8 mouse cellular contexts compared by ENCODE assay signal in genomic region chr9:106789363-106789762, GRCm38 (mm10). TPM values are rescaled to one million over a fixed set of nuclear protein-coding genes. Genes with fewer than 3 reads are reported as not detected.
DNase-seq lines count a peak whose midpoint lies in the region; ATAC-seq lines count a peak whose summit lies in the region.

No protein-coding gene starts in this region.

- H3K36me3 ChIP-seq in kidney, embryonic 14.5 days (ENCODE audit: control insufficient read depth, insufficient read depth, low read length), result no peaks in the 10 kb centered on the region
- H3K36me3 ChIP-seq in embryonic facial prominence, embryonic 10.5 days (replicated peaks), result no peaks in the 10 kb centered on the region
- no peaks in the 10 kb centered on the region for H3K36me3 ChIP-seq in intestine, embryonic 14.5 days (ENCODE audit: control insufficient read depth, insufficient read depth, low read length)
- H3K36me3 ChIP-seq in midbrain, embryonic 16.5 days (ENCODE audit: control insufficient read depth, insufficient read depth, low read length), result no peaks in the 10 kb centered on the region

- no peak overlapping the region; the same call in 1 of the 2 replicates for H3K27ac ChIP-seq in kidney, embryonic 14.5 days (ENCODE audit: low read depth, low read length)
- H3K27ac ChIP-seq in embryonic facial prominence, embryonic 10.5 days (replicated peaks), result peak overlapping the region; percentile 98
- peak overlapping the region; percentile 90 for H3K27ac ChIP-seq in intestine, embryonic 14.5 days (ENCODE audit: low read depth)
- peak overlapping the region; percentile 87 for H3K27ac ChIP-seq in midbrain, embryonic 16.5 days (ENCODE audit: low read length)

- peak overlapping the region; percentile 98; the same call in 1 of the 2 replicates for H3K9ac ChIP-seq in kidney, embryonic 14.5 days (ENCODE audit: low read depth, low read length)
- peak overlapping the region; percentile 99 for H3K9ac ChIP-seq in intestine, embryonic 14.5 days (ENCODE audit: low read length)
- H3K9ac ChIP-seq in midbrain, embryonic 16.5 days (ENCODE audit: low read depth, low read length), result peak overlapping the region; percentile 100

- H3K4me1 ChIP-seq in kidney, embryonic 14.5 days (ENCODE audit: control insufficient read depth, insufficient read depth, low read length), result peaks cover 8% of the 10 kb centered on the region
- H3K4me1 ChIP-seq in embryonic facial prominence, embryonic 10.5 days, result peaks cover 16% of the 10 kb centered on the region
- H3K4me1 ChIP-seq in intestine, embryonic 14.5 days (replicated peaks; ENCODE audit: control insufficient read depth, insufficient read depth, low read length), result peaks cover 12% of the 10 kb centered on the region; the same call in 1 of the 2 replicates
- peaks cover 23% of the 10 kb centered on the region for H3K4me1 ChIP-seq in midbrain, embryonic 16.5 days (ENCODE audit: control insufficient read depth, insufficient read depth, low read length)

- H3K4me3 ChIP-seq in kidney, embryonic 14.5 days (ENCODE audit: low read length), result peak overlapping the region; percentile 100
- peak overlapping the region; percentile 99 for H3K4me3 ChIP-seq in embryonic facial prominence, embryonic 10.5 days
- H3K4me3 ChIP-seq in intestine, embryonic 14.5 days (ENCODE audit: low read depth, low read length), result peak overlapping the region; percentile 96
- H3K4me3 ChIP-seq in midbrain, embryonic 16.5 days (ENCODE audit: low read depth, low read length), result peak overlapping the region; percentile 100

- H3K9me3 ChIP-seq in kidney, embryonic 14.5 days (ENCODE audit: control insufficient read depth, low read length), result no peaks in the 10 kb centered on the region
- H3K9me3 ChIP-seq in embryonic facial prominence, embryonic 10.5 days, result no peaks in the 10 kb centered on the region
- H3K9me3 ChIP-seq in intestine, embryonic 14.5 days (ENCODE audit: control insufficient read depth, low read length), result no peaks in the 10 kb centered on the region
- no peaks in the 10 kb centered on the region for H3K9me3 ChIP-seq in midbrain, embryonic 16.5 days (replicated peaks; ENCODE audit: control insufficient read depth, low read length, poor library complexity, severe bottlenecking)

- no peak for DNase-seq in kidney, postnatal 10 days
- DNase-seq in embryonic facial prominence, embryonic 10.5 days (ENCODE audit: low spot score), result peak; percentile 9
- DNase-seq in intestine, embryonic 14.5 days (ENCODE audit: low spot score), result peak; percentile 62
- DNase-seq in adrenal gland, postnatal 14 days, result no peak
- DNase-seq in adipocyte (ENCODE audit: low spot score), result no peak
- no peak for DNase-seq in frontal cortex, postnatal 25 days (ENCODE audit: low spot score in 2 of 2)

- peak overlapping the region; percentile 82 for H3K4me2 ChIP-seq in kidney, embryonic 14.5 days (replicated peaks; ENCODE audit: low read depth, low read length)
- H3K4me2 ChIP-seq in intestine, embryonic 14.5 days (ENCODE audit: low read length), result peak overlapping the region; percentile 77
- H3K4me2 ChIP-seq in midbrain, embryonic 16.5 days (ENCODE audit: low read length), result peak overlapping the region; percentile 97

- no peaks in the 10 kb centered on the region for H3K27me3 ChIP-seq in kidney, embryonic 14.5 days (ENCODE audit: control insufficient read depth, insufficient read depth, low read length)
- H3K27me3 ChIP-seq in embryonic facial prominence, embryonic 10.5 days (replicated peaks; ENCODE audit: low read depth, poor library complexity, severe bottlenecking), result no peaks in the 10 kb centered on the region
- H3K27me3 ChIP-seq in intestine, embryonic 14.5 days (replicated peaks; ENCODE audit: control insufficient read depth, insufficient read depth, low read length), result no peaks in the 10 kb centered on the region
- no peaks in the 10 kb centered on the region for H3K27me3 ChIP-seq in midbrain, embryonic 16.5 days (ENCODE audit: control insufficient read depth, insufficient read depth, low read depth, low read length)

- WGBS in kidney, embryonic 14.5 days, result 16% methylated on average over 10 of the region's 10 CpGs
- WGBS in embryonic facial prominence, embryonic 10.5 days, result 25% methylated on average over 10 of the region's 10 CpGs
- 13% methylated on average over 10 of the region's 10 CpGs for WGBS in intestine, embryonic 14.5 days
- 17% methylated on average over 10 of the region's 10 CpGs for WGBS in midbrain, embryonic 16.5 days

- peak; percentile 17; the same call in 1 of the 2 replicates for ATAC-seq in kidney, embryonic 14.5 days (ENCODE audit: low FRiP score, low TSS enrichment)
- ATAC-seq in intestine, embryonic 14.5 days (replicated peaks; ENCODE audit: low FRiP score, low TSS enrichment, low read depth), result no peak
- no peak for ATAC-seq in midbrain, embryonic 16.5 days

RNA-seq across cellular contexts. Expression of gene Rad54l2, which starts 0.4 kb away (rescaled TPM):
- 7.5 and 7.9 TPM in 2 replicates for polyA plus RNA-seq in kidney, embryonic 14.5 days (2014; fragmentation: Nextera tagmentation; extraction: Ambion mirVana)
- polyA plus RNA-seq in embryonic facial prominence, embryonic 10.5 days (2016; fragmentation: Nextera tagmentation; extraction: Ambion mirVana), result 10.2 and 10.8 TPM in 2 replicates
- polyA plus RNA-seq in intestine, embryonic 14.5 days (2014; fragmentation: Nextera tagmentation; extraction: Ambion mirVana), result 4.7 and 5.5 TPM in 2 replicates
- polyA plus RNA-seq in midbrain, embryonic 16.5 days (2015; fragmentation: Nextera tagmentation; extraction: Ambion mirVana), result 5.2 and 6.4 TPM in 2 replicates
- total RNA-seq in adrenal gland, postnatal 14 days (2021), result 25.5 and 26.0 TPM in 2 replicates

RNA-seq across cellular contexts. Expression of gene Dcaf1, which starts 32.3 kb away (rescaled TPM):
- 21.0 and 33.9 TPM in 2 replicates for polyA plus RNA-seq in kidney, embryonic 14.5 days (2014; fragmentation: Nextera tagmentation; extraction: Ambion mirVana)
- 30.7 and 34.8 TPM in 2 replicates for polyA plus RNA-seq in embryonic facial prominence, embryonic 10.5 days (2016; fragmentation: Nextera tagmentation; extraction: Ambion mirVana)
- polyA plus RNA-seq in intestine, embryonic 14.5 days (2014; fragmentation: Nextera tagmentation; extraction: Ambion mirVana), result 24.1 and 30.5 TPM in 2 replicates
- 20.4 and 23.2 TPM in 2 replicates for polyA plus RNA-seq in midbrain, embryonic 16.5 days (2015; fragmentation: Nextera tagmentation; extraction: Ambion mirVana)
- total RNA-seq in adrenal gland, postnatal 14 days (2021), result 27.8 and 28.4 TPM in 2 replicates

Comparison
In these comparisons a context has a peak if more than half of its experiments do, and no peak if none do; other contexts are left out.
1. DNase-seq: peak in embryonic facial prominence, embryonic 10.5 days (single experiment) and intestine, embryonic 14.5 days (single experiment); none in kidney, postnatal 10 days (single experiment), adrenal gland, postnatal 14 days (single experiment), adipocyte (single experiment) and frontal cortex, postnatal 25 days (0 of 2).
2. Peak in every context shown above with its lines, with median percentiles within 50 percentile points of each other: H3K4me2 ChIP-seq, H3K4me3 ChIP-seq and H3K9ac ChIP-seq.